Mouse (Mus musculus) spleen, adult 18-20 months (tissue): ENCODE measurements around the gene Pou2f1.

Experiments used
- DNase-seq, 2 experiments: peaks; one replicate each; pipeline ENCODE4 v3.0.0; 2022; ENCODE audit warnings: mixed read lengths in 2 of 2

Gene Pou2f1

GRCm38 (mm10) chr1:165840548-165841230 lies 161.8 kb downstream of the Pou2f1 start:
- no peak for DNase-seq

GRCm38 (mm10) chr1:165839201-165839600 lies 163.3 kb downstream of the Pou2f1 start:
- no peak for DNase-seq

- DNase-seq, result no peak
Observed at GRCm38 (mm10) chr1:165837546-165837945, 164.9 kb downstream of the Pou2f1 start.

GRCm38 (mm10) chr1:165836461-165836860 lies 166.0 kb downstream of the Pou2f1 start:
- no peak for DNase-seq

GRCm38 (mm10) chr1:165834633-165834975 lies 167.9 kb downstream of the Pou2f1 start:
- DNase-seq, result no peak

- DNase-seq, result no peak
Observed at GRCm38 (mm10) chr1:165833910-165834632, 168.4 kb downstream of the Pou2f1 start.

- no peak for DNase-seq
Observed at GRCm38 (mm10) chr1:165833244-165833643, 169.2 kb downstream of the Pou2f1 start.

GRCm38 (mm10) chr1:165829890-165830289 lies 172.6 kb downstream of the Pou2f1 start:
- DNase-seq, result no peak

GRCm38 (mm10) chr1:165828615-165829014 lies 173.9 kb downstream of the Pou2f1 start:
- no peak for DNase-seq

GRCm38 (mm10) chr1:165828173-165828572 lies 174.3 kb downstream of the Pou2f1 start:
- no peak for DNase-seq

GRCm38 (mm10) chr1:165822031-165822430 lies 180.4 kb downstream of the Pou2f1 start:
- DNase-seq, result no peak

- DNase-seq, result no peak
Observed at GRCm38 (mm10) chr1:165819147-165819546, 183.3 kb downstream of the Pou2f1 start.

- no peak for DNase-seq
Observed at GRCm38 (mm10) chr1:165818145-165818860, 184.2 kb downstream of the Pou2f1 start.

GRCm38 (mm10) chr1:165817264-165817663 lies 185.2 kb downstream of the Pou2f1 start:
- no peak for DNase-seq

GRCm38 (mm10) chr1:165816391-165816790 lies 186.1 kb downstream of the Pou2f1 start:
- DNase-seq, result no peak
